Mouse (Mus musculus) cerebellum, adult 9-11 months (tissue): ENCODE data around the gene Cmip.

Experiments used
- DNase-seq: peaks from one replicate; pipeline ENCODE4 v3.0.0; 2022

The Cmip gene

DNA sequence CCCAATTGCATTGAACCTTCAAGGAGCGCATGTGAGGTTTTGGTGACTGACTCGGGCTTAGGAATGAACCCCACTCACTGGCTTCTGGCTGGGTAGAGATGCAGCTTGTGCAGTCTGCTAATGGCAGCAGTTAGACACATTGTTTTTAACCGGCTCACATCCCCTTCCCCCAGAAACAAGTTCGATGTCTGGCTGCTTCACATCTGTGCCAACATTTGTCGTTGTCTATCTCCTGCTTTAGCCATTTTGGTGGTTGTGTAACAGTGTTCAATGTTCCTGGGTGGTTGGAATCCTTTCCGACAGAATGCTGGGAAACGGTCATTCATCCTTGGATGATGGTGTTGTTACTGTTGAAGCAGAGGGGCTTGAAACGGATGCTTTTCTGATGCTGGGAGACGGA, 72.3 kb downstream of the Cmip start:
- DNase-seq: no peak

DNA sequence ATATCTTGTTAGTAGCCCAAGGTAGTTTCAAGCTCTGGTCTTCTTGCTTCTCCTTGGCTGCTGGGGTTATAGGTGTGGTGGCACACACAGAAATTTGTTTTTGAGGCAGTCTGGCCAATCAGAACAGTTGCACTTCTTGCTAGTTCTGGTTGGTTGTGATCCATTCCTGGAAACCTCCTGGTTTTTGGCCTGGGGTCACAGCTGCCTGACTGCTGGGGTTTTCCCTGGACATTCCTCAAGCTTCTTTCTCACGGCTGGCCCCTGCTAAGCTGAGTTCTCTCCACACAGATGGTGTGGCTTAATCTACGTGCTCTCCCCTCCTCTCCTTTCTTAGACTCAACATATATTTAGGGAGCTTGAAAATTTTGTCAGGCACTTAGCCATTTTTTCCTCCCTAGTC, 73.0 kb downstream of the Cmip start:
- no peak for DNase-seq

GRCm38 (mm10) chr8:117332229-117333010, 75.6 kb downstream of the Cmip start:
- DNase-seq: no peak

- no peak for DNase-seq
Observed at GRCm38 (mm10) chr8:117333619-117334018, 76.8 kb downstream of the Cmip start.

- no peak for DNase-seq
Observed at GRCm38 (mm10) chr8:117334058-117334747, 77.3 kb downstream of the Cmip start.

GRCm38 (mm10) chr8:117334748-117335393, 78.0 kb downstream of the Cmip start:
- no peak for DNase-seq

GRCm38 (mm10) chr8:117335423-117335822, 78.6 kb downstream of the Cmip start:
- no peak for DNase-seq

DNA sequence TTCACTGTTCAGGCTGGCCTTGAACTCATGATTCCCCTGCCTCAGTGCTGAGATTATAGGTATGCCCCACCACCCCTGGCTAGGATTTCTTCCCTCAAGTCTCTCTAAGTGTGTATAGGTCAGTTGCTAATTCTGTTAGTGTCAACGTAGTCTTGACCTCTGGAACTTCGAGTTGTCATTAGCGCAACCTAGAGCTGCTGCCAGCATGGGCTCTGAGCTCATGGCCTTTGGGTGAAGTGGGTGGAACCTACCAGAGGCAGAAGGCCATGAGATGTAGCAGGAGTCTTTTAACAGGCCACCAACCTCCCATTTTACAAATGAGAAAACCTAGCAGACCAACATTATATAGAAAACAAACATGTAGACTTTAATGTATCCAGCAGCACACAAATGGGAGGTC, 80.3 kb downstream of the Cmip start:
- no peak for DNase-seq

DNA sequence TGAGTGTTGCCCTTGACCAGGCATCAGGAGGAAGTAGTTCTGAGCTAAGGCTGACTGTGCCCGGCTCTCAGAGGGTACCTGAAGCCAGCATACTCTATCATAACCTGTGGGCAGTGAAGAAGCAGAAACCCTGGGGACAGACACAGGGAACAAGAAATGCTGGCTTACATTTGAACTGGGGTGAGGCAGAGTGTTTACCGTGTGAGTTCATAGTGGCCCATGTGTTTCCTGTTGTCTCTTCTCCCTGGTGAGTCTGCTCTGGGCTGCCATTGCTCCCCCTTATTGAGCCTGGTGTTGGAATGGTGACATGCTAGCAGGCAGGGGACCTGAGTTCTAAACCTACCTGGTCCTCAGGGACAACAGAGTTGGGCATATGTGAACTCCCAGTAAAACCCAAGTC, 81.8 kb downstream of the Cmip start:
- DNase-seq: no peak

DNA sequence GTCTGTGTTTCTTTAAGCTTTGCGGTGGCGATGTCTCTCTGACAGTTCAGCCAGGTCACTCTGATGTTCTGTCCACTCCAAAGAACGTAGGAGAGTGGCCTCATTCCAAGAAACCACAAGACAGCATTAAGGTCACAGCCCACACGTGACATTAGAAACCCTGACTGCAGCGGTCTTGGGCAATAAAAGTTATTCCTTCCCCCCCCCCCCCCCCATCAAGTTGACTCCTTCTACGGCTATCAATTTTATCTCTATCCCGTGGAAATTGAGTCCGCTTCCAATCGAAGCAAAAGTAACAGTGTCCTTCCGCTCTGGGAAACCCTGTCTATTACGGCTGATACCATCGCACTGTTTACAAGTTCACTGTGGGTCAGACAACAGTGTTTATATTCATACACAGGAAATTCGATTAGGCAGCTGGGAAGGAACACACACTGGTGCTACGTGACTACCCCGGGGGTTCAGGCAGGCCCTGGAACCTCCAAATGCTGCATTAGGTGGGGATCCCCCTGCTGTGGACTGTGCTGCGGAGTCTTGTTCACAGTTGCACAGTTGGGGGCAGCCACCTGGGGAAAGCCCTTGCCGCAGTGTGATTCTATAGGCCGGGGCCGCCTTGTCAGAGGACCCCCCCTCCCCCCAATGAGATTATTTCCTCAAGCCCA, 82.6 kb downstream of the Cmip start:
- no peak for DNase-seq

DNA sequence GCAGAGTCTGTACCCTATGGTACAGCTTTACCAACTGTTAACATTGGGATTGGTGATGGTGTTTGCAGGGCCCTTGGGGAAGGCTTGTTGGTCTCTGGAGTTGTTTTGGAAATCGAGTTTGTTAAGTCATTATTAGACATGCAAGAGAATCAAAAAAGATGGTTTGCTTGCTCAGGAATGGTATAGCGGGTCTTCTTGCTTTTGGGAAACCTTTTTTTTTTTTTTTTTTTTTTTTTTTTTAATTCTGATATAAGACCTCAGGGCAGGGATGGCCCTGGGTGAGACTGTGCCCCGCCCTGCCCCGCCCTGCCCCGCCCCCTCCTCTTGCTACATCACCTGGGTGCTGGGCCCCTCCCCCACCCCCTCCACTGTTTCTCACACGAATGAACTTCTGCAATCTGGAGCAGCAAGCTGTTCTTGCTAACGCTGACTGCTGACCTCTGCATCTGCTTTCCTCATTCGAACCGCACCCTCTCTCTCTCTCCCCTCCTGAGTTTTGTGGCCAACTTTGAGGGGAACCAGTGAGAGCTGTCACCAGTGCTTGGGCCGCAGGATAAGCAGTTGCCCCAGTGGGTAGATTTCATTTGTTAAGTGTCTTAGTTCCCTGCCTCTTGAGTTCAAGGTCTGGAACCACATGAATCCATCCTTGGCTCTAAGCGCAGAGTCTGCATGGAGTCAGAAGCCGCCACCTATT, 83.2 kb downstream of the Cmip start:
- no peak for DNase-seq

GRCm38 (mm10) chr8:117340800-117341199, 83.9 kb downstream of the Cmip start:
- no peak for DNase-seq

DNA sequence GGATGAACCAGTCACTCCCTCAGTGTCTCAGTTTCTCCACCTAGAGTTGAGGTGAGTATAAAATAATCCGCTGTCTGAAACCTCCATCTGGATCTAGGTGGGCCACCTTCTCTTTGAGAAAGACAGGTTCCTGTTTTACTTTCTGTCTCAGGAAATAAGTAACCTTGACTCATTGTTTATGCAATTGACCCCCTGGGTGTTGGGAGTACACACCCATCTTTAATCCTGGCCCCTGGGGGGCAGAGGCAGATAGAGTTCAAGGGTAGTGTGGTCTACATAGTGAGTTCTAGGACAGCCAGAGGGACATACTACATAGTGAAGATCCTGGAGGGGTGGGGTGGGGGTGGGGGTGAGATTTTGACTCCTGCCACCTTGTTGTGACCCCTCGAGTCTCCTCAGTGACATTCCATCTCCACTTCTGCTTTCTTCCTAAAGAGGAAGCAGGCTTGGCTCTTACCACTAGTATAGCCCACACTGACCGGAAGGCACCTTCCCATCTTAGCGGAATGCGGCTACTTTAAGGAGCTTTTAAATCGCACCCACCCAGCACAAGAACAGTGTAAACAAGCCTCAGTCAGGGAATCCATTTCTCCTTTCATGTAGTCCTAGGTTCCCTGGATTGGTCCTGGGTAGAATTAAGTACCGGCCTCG, 86.0 kb downstream of the Cmip start:
- no peak for DNase-seq

DNA sequence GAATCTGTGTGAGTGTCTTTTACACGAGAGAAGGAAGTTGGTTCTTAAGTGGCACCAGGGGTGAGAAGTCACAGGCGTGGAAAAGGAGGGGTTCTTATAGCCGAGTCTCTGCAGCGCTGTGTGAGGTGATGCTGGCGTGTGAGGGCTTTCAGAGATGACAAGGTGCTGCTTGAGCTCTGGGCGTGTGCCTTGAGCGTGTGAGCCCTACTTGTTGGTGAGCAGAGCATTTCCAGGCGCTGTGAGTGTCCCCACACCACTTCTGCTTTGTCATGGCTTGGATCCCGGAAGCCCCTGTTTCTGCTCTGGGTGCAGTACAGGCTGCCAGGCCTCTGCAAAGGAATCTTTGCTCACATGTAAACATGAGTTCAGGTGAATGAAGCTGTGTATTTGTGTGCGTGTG, 86.6 kb downstream of the Cmip start:
- DNase-seq: no peak

DNA sequence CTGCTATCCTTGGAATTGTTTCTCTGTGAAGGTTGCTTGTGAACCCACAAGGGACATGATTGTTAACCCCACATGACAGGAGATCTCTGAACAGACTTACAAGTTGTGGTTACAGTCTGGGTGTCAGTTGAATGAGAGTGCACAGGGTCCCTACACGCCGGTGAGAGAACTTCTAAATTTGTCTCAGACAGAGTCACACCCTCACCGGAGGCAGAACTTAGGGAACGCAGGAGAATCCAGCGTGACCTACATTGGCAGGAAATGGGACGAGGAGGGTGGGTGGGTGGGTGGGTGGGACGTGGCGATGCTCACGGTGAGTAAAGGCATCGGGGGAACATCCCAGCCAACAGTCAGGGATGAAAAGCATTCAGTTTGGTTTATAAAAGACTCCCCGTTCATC, 88.0 kb downstream of the Cmip start:
- no peak for DNase-seq

- no peak for DNase-seq
Observed at GRCm38 (mm10) chr8:117345376-117345775, 88.5 kb downstream of the Cmip start.

GRCm38 (mm10) chr8:117347556-117347955, 90.7 kb downstream of the Cmip start:
- no peak for DNase-seq

DNA sequence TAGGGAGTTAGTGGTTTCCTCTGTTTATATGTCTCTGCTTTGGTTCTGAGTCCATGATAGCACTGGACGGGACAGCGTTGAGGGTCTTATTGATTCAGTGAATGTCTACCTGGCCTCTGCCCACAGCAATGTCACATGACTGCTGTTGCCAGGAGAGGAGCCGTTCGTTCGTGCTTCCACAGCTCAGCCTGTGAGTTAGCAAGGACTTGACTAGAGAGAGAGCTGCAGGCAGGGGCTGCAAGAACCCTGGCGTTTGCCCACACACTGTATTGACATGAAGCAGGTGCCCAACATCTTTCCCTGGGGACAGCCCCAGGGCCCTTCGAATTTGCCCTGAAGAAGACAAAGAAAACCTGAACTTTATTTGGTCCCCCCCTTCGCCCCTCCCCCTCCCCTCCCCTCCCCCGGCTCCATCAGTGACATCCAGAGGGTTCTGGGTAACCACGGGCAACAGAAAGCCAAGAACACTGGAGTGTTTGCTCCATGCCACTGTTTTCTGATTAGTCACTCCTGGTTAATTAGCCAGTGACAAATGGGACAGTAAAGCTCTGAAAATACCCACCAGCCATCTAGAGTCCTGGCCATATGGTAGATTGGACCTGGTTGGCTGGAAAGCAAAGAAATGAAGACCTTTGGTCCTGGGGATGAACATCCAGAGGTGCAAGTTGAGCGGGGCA, 92.0 kb downstream of the Cmip start:
- no peak for DNase-seq

GRCm38 (mm10) chr8:117349541-117349940, 92.7 kb downstream of the Cmip start:
- DNase-seq: no peak

DNA sequence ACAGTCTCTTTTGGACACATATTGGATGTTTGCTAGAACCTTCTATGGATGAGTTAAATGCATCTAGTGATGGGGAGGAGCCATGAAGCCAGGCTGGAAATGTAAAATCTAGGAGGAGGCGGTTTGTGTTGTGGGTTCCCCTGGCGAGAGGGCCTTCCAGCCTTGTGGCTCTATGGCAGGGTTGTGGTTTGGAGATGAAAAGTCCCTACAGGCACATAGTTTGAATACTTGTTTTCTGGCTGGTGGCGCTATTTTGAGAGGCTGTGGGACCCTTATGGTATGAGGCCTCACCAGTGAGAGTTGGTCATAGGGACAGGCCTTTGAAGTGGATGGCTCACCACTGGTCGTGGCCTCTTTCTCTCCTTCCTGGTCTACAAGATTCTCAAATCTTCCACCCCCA, 95.2 kb downstream of the Cmip start:
- no peak for DNase-seq

DNA sequence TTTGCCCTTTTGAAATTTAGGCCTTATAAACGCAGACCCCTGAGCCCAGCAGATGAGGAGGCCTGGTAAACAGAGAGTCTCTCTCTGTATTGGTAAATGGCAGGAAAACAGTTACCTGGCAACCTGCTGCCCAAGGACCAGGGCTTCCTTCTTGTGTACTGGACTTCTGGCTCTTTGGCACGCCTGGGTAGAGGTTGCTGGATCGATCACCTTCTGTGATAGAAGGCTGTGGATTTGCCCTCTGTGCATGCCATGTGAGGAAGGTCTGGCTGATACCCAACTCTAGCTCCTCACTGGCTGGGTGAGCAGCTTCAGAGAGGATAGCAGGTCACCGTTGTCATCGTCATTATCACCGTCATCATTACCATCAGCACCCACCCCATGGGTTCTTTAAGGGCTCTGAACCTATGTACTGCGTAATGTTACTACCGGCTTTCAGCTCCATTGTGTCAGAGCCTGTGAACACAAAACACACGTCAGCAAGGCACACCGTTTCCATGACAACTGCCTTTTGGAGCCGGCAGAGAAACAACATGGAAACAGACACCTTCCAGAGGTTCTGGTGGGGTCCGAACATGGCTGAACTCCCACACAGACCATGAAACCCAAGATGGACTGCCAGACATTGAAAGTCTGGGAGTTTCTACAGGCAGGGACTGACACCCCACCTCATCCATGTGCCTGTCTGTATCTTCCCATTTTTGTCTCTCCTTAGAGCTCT, 98.4 kb downstream of the Cmip start:
- no peak for DNase-seq
